Mouse (Mus musculus): ENCODE data around the gene Tecrl.

Tecrl gene

GRCm38 (mm10) chr5:83354846-83355561 is at the start of gene Tecrl:
Tecrl (minus strand) TSS chr5:83355195.
- DNase-seq, result no peak

GRCm38 (mm10) chr5:83385021-83385420 is 30.0 kb upstream of the Tecrl start:
- no peak for DNase-seq

GRCm38 (mm10) chr5:83351615-83352014 is 3.4 kb downstream of the Tecrl start:
- DNase-seq, result no peak

- DNase-seq, result no peak
Measured at GRCm38 (mm10) chr5:83339144-83339543, 15.9 kb downstream of the Tecrl start.

GRCm38 (mm10) chr5:83267148-83267776 is 87.7 kb downstream of the Tecrl start:
- no peak for DNase-seq

GRCm38 (mm10) chr5:83260059-83260458 is 94.9 kb downstream of the Tecrl start:
- DNase-seq, result no peak

GRCm38 (mm10) chr5:83254141-83254540 is 100.9 kb downstream of the Tecrl start:
- DNase-seq, result no peak

- DNase-seq, result no peak
Measured at GRCm38 (mm10) chr5:83238848-83239452, 116.0 kb downstream of the Tecrl start.
